Mouse (Mus musculus) kidney, embryonic 16.5 days (tissue): ENCODE measurements around the gene Map3k4. TPM values are rescaled to one million over a fixed set of nuclear protein-coding genes. Genes with fewer than 3 reads are reported as not detected.

Experiments used
- ATAC-seq: fragments of 200-750 bp; cut with Nextera tagmentation; 2 replicates; pipeline ENCODE4 v1.8.0; 2017; ENCODE audit warnings: moderate TSS enrichment; ENCODE audit not compliant: low FRiP score, low TSS enrichment
- H3K27ac ChIP-seq: fragments of 300-500 bp; sonication (generic); 2 replicates; pipeline ENCODE4 v1.5.1; 2014; ENCODE audit warnings: low read length
- H3K27me3 ChIP-seq: fragments of 300-500 bp; sonication (generic); 2 replicates; pipeline ENCODE4 v1.6.1; 2014; ENCODE audit warnings: low read length, control low read depth, mixed read lengths; ENCODE audit not compliant: insufficient read depth
- H3K36me3 ChIP-seq: fragments of 300-500 bp; sonication (generic); 2 replicates; pipeline ENCODE4 v1.6.1; 2014; ENCODE audit warnings: low read length, control low read depth, mixed read lengths; ENCODE audit not compliant: insufficient read depth
- H3K4me1 ChIP-seq: fragments of 300-500 bp; sonication (generic); 2 replicates; pipeline ENCODE4 v1.6.1; 2014; ENCODE audit warnings: low read length, control low read depth, mixed read lengths; ENCODE audit not compliant: insufficient read depth
- H3K4me2 ChIP-seq: fragments of 300-500 bp; sonication (generic); replicated peaks from 2 replicates; pipeline ENCODE4 v1.6.1; 2014; ENCODE audit warnings: low read depth, low read length
- H3K4me3 ChIP-seq: fragments of 300-500 bp; sonication (generic); 2 replicates; pipeline ENCODE4 v1.5.1; 2014; ENCODE audit warnings: mild to moderate bottlenecking, low read length
- H3K9ac ChIP-seq: fragments of 300-500 bp; sonication (generic); replicated peaks from 2 replicates; pipeline ENCODE4 v1.6.1; 2014; ENCODE audit warnings: low read length
- H3K9me3 ChIP-seq: fragments of 300-500 bp; sonication (generic); 2 replicates; pipeline ENCODE4 v1.6.1; 2016; ENCODE audit warnings: low read length, control low read depth
- WGBS: fragments of 180-500 bp; shearing (Covaris S2); extraction: QIAGEN DNeasy Blood & Tissue Kit; methylation state at CpG from one replicate; pipeline ENCODE4 v1.1.7; 2014; 5-methylcytosine and 5-hydroxymethylcytosine counted together
- polyA plus RNA-seq: library from polyadenylated mRNA; unstranded; fragments of >200 nt; fragmentation: Nextera tagmentation; extraction: Ambion mirVana; gene quantifications from 2 replicates; pipeline ENCODE4 v1.2.1, GENCODE M21; 2015

Gene Map3k4
- polyA plus RNA-seq, 1 experiment from 2014 or later, result 36.0 TPM

DNA sequence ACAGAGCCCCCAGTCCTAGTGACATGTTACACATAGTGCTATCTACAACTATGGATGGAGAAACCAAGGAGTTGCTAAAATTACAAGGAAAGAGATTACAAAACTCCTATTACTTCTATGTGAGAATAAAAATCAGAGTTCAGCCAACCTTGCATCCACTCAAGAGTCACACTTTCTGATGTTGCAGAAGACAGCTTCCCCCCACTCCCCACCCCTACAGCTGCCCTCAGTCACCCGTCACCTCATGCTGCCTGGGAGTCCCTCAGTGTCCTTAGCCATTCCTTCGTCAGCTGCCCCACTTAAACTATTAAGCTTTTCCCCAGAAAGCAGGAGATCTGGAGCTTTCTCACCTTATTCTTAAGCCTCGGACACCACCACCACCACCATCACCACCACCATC is 54.3 kb downstream of the Map3k4 start:
- no peak overlapping the region for H3K4me3 ChIP-seq
- peaks cover 45% of the 10 kb centered on the region for H3K4me1 ChIP-seq
- peaks cover 9% of the 10 kb centered on the region; the same call in 1 of the 2 replicates for H3K36me3 ChIP-seq
- no peak overlapping the region for H3K9ac ChIP-seq
- no peaks in the 10 kb centered on the region for H3K9me3 ChIP-seq
- no peaks in the 10 kb centered on the region for H3K27me3 ChIP-seq
- WGBS, result 71% methylated on average over 3 of the region's 3 CpGs
- no peak for ATAC-seq
- H3K27ac ChIP-seq, result no peak overlapping the region
- no peak overlapping the region for H3K4me2 ChIP-seq

DNA sequence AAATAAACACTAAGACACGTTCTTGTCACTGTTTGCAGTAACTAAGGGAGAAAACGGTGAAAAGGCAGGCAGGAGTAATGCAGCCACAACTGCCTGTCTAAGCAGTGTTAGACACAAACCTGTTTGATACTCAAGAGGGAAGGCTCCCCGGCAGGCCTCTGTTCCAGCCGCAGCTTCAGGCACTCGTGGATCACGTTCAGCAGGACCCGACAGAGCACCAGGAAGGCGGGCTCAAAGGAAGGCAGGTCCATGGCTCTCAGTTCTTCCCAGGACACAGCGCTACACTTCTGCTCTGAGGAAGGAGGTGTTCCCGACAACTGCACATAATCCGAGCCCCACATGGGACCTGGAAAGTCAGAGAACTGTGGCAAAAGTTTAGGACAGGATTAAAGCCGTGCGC is 54.8 kb downstream of the Map3k4 start:
- 63% methylated on average over 13 of the region's 13 CpGs for WGBS
- no peak for ATAC-seq

DNA sequence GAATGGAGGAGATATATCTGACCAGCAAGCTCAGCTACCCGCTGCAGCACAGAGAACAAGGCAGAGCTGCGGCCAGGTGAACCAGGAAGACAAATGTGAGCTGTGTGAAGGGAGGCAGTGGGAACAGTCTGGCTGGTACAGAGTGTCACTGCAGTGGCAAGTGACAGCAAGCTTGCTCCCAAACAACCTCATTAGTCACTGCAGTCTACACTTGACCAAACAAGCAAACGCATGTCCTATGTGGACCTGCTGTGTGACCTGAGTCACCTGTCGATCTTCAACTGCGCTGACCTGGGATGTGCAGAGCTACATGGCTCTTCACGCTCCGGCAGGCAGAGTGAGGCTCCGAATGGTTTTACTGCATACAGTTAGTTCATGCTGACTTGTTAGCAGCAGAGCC is 55.7 kb downstream of the Map3k4 start:
- Histone ChIP-seq H3K4me2 (no peak overlapping the region), H3K27me3 (no peaks in the 10 kb centered on the region), H3K4me3 (no peak overlapping the region), H3K9me3 (no peaks in the 10 kb centered on the region), H3K27ac (no peak overlapping the region), H3K36me3 (peaks cover 20% of the 10 kb centered on the region), H3K9ac (no peak overlapping the region), H3K4me1 (peaks cover 36% of the 10 kb centered on the region)
- no peak for ATAC-seq
- WGBS, result 55% methylated on average over 8 of the region's 8 CpGs

More for the DNA sequence above, 54.8 kb downstream of the Map3k4 start:
- no peak overlapping the region for H3K4me2 ChIP-seq
- H3K4me3 ChIP-seq, result no peak overlapping the region
- no peaks in the 10 kb centered on the region for H3K27me3 ChIP-seq
- no peak overlapping the region for H3K9ac ChIP-seq
- H3K36me3 ChIP-seq, result peaks cover 10% of the 10 kb centered on the region; the same call in 1 of the 2 replicates
- no peak overlapping the region for H3K27ac ChIP-seq
- no peaks in the 10 kb centered on the region for H3K9me3 ChIP-seq
- peaks cover 40% of the 10 kb centered on the region for H3K4me1 ChIP-seq

DNA sequence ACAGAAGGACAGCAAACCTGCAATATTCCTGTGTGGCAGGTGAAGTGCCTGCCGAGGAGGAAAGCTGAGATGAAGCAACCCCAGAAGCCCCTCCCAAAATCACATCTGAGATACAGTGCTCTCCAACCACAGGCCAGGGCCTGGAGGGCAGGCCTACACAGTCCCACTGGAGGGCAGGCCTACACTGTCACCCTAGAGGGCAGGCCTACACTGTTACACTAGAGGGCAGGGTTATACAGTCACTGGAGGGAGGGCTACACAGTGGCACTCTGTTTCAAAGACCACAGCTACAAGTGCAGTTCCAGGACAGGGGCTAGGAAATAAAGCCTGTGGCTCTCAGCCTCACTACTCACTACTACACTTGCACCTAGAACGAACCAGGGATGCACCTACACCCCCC is 56.7 kb downstream of the Map3k4 start:
- Histone ChIP-seq H3K4me2 (no peak overlapping the region), H3K9me3 (no peaks in the 10 kb centered on the region), H3K9ac (no peak overlapping the region), H3K4me3 (no peak overlapping the region), H3K36me3 (peaks cover 21% of the 10 kb centered on the region), H3K4me1 (peaks cover 28% of the 10 kb centered on the region), H3K27me3 (no peaks in the 10 kb centered on the region), H3K27ac (no peak overlapping the region)
- WGBS, result 62% methylated on average over 2 of the region's 2 CpGs
- ATAC-seq, result peak; percentile 55; the same call in 1 of the 2 replicates

DNA sequence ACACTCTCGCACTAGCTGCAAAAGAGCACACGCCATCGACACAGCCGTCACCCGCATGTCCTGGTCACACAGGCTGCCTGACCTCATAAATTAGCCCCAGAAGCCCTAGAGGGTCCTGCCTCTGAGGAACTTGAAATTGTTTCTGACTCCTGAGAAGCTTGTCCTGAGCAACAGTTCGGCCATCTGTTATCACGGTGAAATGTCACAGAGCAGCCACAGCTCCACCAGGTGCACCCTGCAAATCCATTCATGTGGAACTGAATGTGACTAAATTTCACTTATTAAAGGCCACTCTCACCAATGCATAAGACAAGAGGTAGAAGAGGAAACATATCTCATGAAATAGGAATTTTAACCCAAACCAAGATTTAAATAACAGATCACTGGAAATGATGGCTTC is 57.2 kb downstream of the Map3k4 start:
- H3K4me3 ChIP-seq, result no peak overlapping the region
- no peaks in the 10 kb centered on the region for H3K27me3 ChIP-seq
- H3K36me3 ChIP-seq, result peaks cover 24% of the 10 kb centered on the region
- H3K9me3 ChIP-seq, result no peaks in the 10 kb centered on the region
- H3K27ac ChIP-seq, result no peak overlapping the region
- peaks cover 23% of the 10 kb centered on the region for H3K4me1 ChIP-seq
- H3K4me2 ChIP-seq, result no peak overlapping the region
- no peak overlapping the region for H3K9ac ChIP-seq
- WGBS, result 62% methylated on average over 7 of the region's 7 CpGs
- no peak for ATAC-seq

DNA sequence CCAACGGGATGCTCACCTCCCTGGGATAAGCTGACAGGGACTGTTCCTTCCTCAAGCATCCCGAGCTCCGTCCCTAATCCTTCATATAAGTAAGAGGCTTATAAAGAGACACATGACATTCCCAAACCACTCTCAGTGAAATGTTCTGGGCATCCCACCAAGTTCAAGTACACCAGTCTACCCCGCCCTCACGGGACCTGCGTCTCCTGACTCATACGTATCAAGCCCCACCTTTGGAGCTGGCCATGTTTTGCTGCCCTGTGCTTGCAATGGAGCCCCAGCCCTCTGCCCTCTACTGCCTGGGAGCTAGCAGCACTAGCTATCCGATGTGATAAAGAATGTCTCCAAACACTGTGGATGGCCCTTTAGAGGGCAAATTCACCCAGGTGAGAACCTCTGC is 58.6 kb downstream of the Map3k4 start:
- H3K9ac ChIP-seq, result no peak overlapping the region
- no peak for ATAC-seq
- H3K27me3 ChIP-seq, result no peaks in the 10 kb centered on the region
- WGBS, result 92% methylated on average over 8 of the region's 8 CpGs
- H3K4me1 ChIP-seq, result peaks cover 8% of the 10 kb centered on the region
- no peak overlapping the region for H3K4me2 ChIP-seq
- H3K9me3 ChIP-seq, result no peaks in the 10 kb centered on the region
- H3K4me3 ChIP-seq, result no peak overlapping the region
- H3K36me3 ChIP-seq, result peaks cover 37% of the 10 kb centered on the region
- H3K27ac ChIP-seq, result no peak overlapping the region

DNA sequence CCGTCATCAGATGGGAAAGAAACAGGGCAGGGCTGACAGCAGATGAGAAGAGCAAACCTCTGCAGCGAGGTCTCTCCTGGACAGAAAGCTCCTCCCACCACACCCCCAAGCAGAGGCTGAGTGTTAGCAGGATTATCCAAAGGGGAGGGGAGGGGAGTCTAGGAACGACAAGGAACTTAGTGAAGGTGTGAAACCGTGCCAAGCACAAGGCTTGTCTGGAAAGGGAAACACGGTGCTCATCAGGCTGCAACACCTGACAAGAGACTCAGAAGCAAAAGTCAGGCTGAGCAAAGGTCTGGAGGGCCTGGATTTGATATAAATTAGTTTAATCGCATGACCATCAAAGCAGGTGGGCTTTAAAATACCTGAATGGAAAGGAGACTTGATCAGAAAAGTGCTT is 60.1 kb downstream of the Map3k4 start:
- Histone ChIP-seq H3K36me3 (peaks cover 51% of the 10 kb centered on the region), H3K4me1 (0 out of 2 replicates have a peak, but pooled peaks cover under 1% of the 10 kb centered on the region), H3K4me2 (no peak overlapping the region), H3K9ac (no peak overlapping the region), H3K4me3 (no peak overlapping the region), H3K27ac (no peak overlapping the region), H3K27me3 (no peaks in the 10 kb centered on the region), H3K9me3 (no peaks in the 10 kb centered on the region)
- 53% methylated on average over 6 of the region's 6 CpGs for WGBS
- no peak for ATAC-seq

DNA sequence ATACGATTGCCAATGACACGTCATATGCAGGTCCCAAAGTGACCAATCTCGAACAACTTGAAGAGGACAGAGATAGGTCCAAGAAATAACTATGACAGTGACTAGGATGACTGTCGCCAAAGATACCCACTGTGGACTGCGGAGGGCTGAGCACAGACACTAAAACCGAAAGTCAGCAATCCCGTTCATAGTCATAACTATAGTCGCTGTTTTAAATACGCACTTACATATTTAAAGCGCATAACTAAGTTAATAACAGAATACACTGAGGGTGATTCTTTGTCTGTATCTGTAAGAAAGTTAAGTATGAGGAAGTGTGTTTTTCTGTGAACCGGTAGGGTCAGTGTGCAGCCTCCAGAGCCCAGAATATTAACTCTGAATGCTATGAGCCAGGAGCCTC is 62.5 kb downstream of the Map3k4 start:
- no peak overlapping the region for H3K4me2 ChIP-seq
- no peak for ATAC-seq
- H3K9me3 ChIP-seq, result peaks cover 9% of the 10 kb centered on the region
- no peaks in the 10 kb centered on the region for H3K27me3 ChIP-seq
- H3K27ac ChIP-seq, result no peak overlapping the region
- no peak overlapping the region for H3K4me3 ChIP-seq
- no peak overlapping the region for H3K9ac ChIP-seq
- WGBS, result 97% methylated on average over 11 of the region's 11 CpGs
- H3K36me3 ChIP-seq, result peaks cover 72% of the 10 kb centered on the region
- no peaks in the 10 kb centered on the region for H3K4me1 ChIP-seq

DNA sequence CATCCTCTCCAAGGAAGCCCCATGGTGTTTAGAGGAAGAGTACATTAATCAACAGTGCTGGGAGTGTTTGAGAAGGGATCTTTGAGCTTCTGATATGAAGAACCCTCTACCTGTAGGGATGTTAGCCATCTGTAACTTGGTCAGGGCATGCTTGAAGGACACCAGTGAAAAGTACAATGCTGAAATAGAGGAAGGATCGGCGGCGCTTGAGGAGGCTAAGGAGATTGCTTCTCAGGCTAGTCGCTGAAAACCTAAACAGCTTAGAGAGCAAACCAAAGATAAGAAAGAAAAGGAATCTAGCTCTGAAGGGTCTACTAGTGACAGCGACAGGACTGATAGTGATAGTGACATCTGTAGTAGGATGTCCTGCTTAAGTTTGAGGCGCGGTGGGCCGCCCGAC is 68.0 kb downstream of the Map3k4 start:
- H3K9ac ChIP-seq, result no peak overlapping the region
- H3K4me1 ChIP-seq, result no peaks in the 10 kb centered on the region
- peaks cover 9% of the 10 kb centered on the region for H3K9me3 ChIP-seq
- H3K36me3 ChIP-seq, result peaks cover 74% of the 10 kb centered on the region
- no peak overlapping the region for H3K27ac ChIP-seq
- no peaks in the 10 kb centered on the region for H3K27me3 ChIP-seq
- 98% methylated on average over 9 of the region's 9 CpGs for WGBS
- H3K4me2 ChIP-seq, result no peak overlapping the region
- ATAC-seq, result no peak
- H3K4me3 ChIP-seq, result no peak overlapping the region

DNA sequence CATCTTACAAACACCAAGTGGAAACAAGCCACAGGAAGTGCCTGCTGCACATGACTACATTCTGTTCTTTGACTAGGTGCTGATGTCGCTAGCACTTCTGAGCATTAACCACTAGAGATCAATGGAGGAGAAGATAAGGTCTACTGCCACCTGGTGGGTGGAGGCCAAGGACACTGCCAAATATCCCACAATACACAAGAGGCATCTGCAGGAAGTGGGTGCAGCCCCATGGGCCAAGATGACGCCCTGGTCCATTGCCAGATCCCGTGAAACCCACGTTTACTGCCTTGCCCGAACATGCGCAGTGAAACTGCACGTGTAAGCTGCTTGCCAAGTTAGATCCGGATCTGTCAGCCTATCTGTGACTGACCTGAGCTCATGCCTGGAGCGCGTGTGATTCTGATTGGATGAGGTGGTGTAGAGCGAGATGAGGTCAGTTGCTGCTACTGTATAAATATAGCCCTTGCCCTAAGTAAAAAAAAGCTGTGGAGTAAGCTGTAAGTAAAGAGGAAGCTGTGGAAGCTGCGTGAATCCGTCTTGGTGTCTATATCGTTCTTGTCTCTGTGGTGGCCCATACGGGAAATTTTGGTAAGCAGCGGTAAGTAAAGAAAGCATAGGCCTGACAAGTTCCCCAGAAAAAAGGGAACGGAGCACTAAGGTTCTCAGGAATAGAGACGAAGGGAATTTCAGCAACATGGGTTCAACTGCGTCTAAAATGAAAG is 68.7 kb downstream of the Map3k4 start:
- ATAC-seq, result no peak
- H3K4me3 ChIP-seq, result no peak overlapping the region
- H3K9ac ChIP-seq, result no peak overlapping the region
- H3K4me1 ChIP-seq, result no peaks in the 10 kb centered on the region
- no peak overlapping the region for H3K4me2 ChIP-seq
- no peaks in the 10 kb centered on the region for H3K27me3 ChIP-seq
- peaks cover 72% of the 10 kb centered on the region for H3K36me3 ChIP-seq
- WGBS, result 95% methylated on average over 19 of the region's 19 CpGs
- H3K27ac ChIP-seq, result no peak overlapping the region
- peaks cover 9% of the 10 kb centered on the region for H3K9me3 ChIP-seq
